Mouse (Mus musculus): ENCODE data around the gene Fam117b.

Fam117b gene

GRCm38 (mm10) chr1:59913195-59913868, 526 bp downstream of the Fam117b start:
- peak; percentile 34 to 60 for DNase-seq (ENCODE audit: low spot score in 2 of 2)

- DNase-seq (ENCODE audit: low spot score in 2 of 2) = peak in 1 of 2 experiments; percentile 23
Observed at GRCm38 (mm10) chr1:59913869-59914225, 1.0 kb downstream of the Fam117b start.

- DNase-seq (ENCODE audit: low spot score in 2 of 2) = no peak
Observed at GRCm38 (mm10) chr1:59914799-59915198, 2.0 kb downstream of the Fam117b start.

- DNase-seq (ENCODE audit: low spot score in 2 of 2) = no peak
Observed at GRCm38 (mm10) chr1:59915843-59916610, 3.2 kb downstream of the Fam117b start.

- no peak for DNase-seq (ENCODE audit: low spot score in 2 of 2)
Observed at GRCm38 (mm10) chr1:59917401-59917800, 4.6 kb downstream of the Fam117b start.

GRCm38 (mm10) chr1:59918075-59918474, 5.3 kb downstream of the Fam117b start:
- DNase-seq (ENCODE audit: low spot score in 2 of 2) = no peak

- DNase-seq (ENCODE audit: low spot score in 2 of 2) = no peak
Observed at GRCm38 (mm10) chr1:59923201-59923600, 10.4 kb downstream of the Fam117b start.

- no peak for DNase-seq (ENCODE audit: low spot score in 2 of 2)
Observed at GRCm38 (mm10) chr1:59923673-59924072, 10.9 kb downstream of the Fam117b start.

GRCm38 (mm10) chr1:59924411-59924810, 11.6 kb downstream of the Fam117b start:
- no peak for DNase-seq (ENCODE audit: low spot score in 2 of 2)

- DNase-seq (ENCODE audit: low spot score in 2 of 2) = no peak
Observed at GRCm38 (mm10) chr1:59926021-59926672, 13.3 kb downstream of the Fam117b start.

- no peak for DNase-seq (ENCODE audit: low spot score in 2 of 2)
Observed at GRCm38 (mm10) chr1:59927131-59927680, 14.4 kb downstream of the Fam117b start.

GRCm38 (mm10) chr1:59930926-59931325, 18.1 kb downstream of the Fam117b start:
- DNase-seq (ENCODE audit: low spot score in 2 of 2) = no peak

GRCm38 (mm10) chr1:59932991-59933390, 20.2 kb downstream of the Fam117b start:
- DNase-seq (ENCODE audit: low spot score in 2 of 2) = no peak

GRCm38 (mm10) chr1:59941063-59941462, 28.3 kb downstream of the Fam117b start:
- DNase-seq (ENCODE audit: low spot score in 2 of 2) = no peak

GRCm38 (mm10) chr1:59942057-59942790, 29.4 kb downstream of the Fam117b start:
- DNase-seq (ENCODE audit: low spot score in 2 of 2) = no peak

GRCm38 (mm10) chr1:59943825-59944224, 31.0 kb downstream of the Fam117b start:
- DNase-seq (ENCODE audit: low spot score in 2 of 2) = no peak

- DNase-seq (ENCODE audit: low spot score in 2 of 2) = no peak
Observed at GRCm38 (mm10) chr1:59945969-59946368, 33.2 kb downstream of the Fam117b start.

- DNase-seq (ENCODE audit: low spot score in 2 of 2) = no peak
Observed at GRCm38 (mm10) chr1:59947509-59947908, 34.7 kb downstream of the Fam117b start.

- DNase-seq (ENCODE audit: low spot score in 2 of 2) = no peak
Observed at GRCm38 (mm10) chr1:59957206-59957605, 44.4 kb downstream of the Fam117b start.

GRCm38 (mm10) chr1:59959941-59960340, 47.1 kb downstream of the Fam117b start:
- DNase-seq (ENCODE audit: low spot score in 2 of 2) = no peak

GRCm38 (mm10) chr1:59966171-59966785, 53.5 kb downstream of the Fam117b start:
- DNase-seq (ENCODE audit: low spot score in 2 of 2) = no peak
